Mouse (Mus musculus): ENCODE results near the gene Trim69. TPM values are rescaled to one million over a fixed set of nuclear protein-coding genes. Genes with fewer than 3 reads are reported as not detected.
"Not testable (repeated sequence)": the region's sequence is repeated elsewhere in the genome, so short reads cannot be mapped to it uniquely, and the experiment has no call there.

Gene Trim69
- polyA plus RNA-seq, 2 experiments from 2014 or later = 0.35 TPM; not detected in 1

- ATAC-seq = no peak
Observed at GRCm38 (mm10) chr2:122210534-122211228, 50.2 kb downstream of the Trim69 start.

- not testable (repeated sequence) for ATAC-seq
Observed at GRCm38 (mm10) chr2:122217075-122217474, 56.6 kb downstream of the Trim69 start.

GRCm38 (mm10) chr2:122218234-122218633 is 57.7 kb downstream of the Trim69 start:
- no peak for ATAC-seq

- ATAC-seq = no peak
Observed at GRCm38 (mm10) chr2:122221378-122221777, 60.9 kb downstream of the Trim69 start.

GRCm38 (mm10) chr2:122221798-122222197 is 61.3 kb downstream of the Trim69 start:
- no peak for ATAC-seq

- ATAC-seq = no peak
Observed at GRCm38 (mm10) chr2:122222272-122222671, 61.8 kb downstream of the Trim69 start.

- ATAC-seq = no peak
Observed at GRCm38 (mm10) chr2:122223654-122224053, 63.2 kb downstream of the Trim69 start.

Other genes with a start within 250 kb of the Trim69 start
- 10 to 100 TPM; 58.8 to 78.8 TPM for gene Ctdspl2, start 204.7 kb upstream of the Trim69 start, polyA plus RNA-seq (2017; shearing (Covaris generic))
- not detected for gene Mageb3, start 204.6 kb upstream of the Trim69 start, polyA plus RNA-seq (2017; shearing (Covaris generic))
- gene Eif3j1, start 132.2 kb upstream of the Trim69 start, polyA plus RNA-seq (2017; shearing (Covaris generic)) = 1 to 10 TPM; 3.1 to 3.7 TPM
- gene Spg11, start 42.3 kb upstream of the Trim69 start, polyA plus RNA-seq (2017; shearing (Covaris generic)) = 1 to 10 TPM; 5.3 to 7.4 TPM
- gene B2m, start 13.0 kb upstream of the Trim69 start, polyA plus RNA-seq (2017; shearing (Covaris generic)) = 1,000 to 10,000 TPM; 7,747 to 9,345 TPM
- 1 to 10 TPM; 1.2 to 1.5 TPM for gene Patl2, start 25.5 kb downstream of the Trim69 start, polyA plus RNA-seq (2017; shearing (Covaris generic))
- gene Terb2, start 25.6 kb downstream of the Trim69 start, polyA plus RNA-seq (2017; shearing (Covaris generic)) = not detected
- 1 to 10 TPM; 4.1 to 4.4 TPM for gene Sord, start 74.0 kb downstream of the Trim69 start, polyA plus RNA-seq (2017; shearing (Covaris generic))
- gene Duox2, start 137.7 kb downstream of the Trim69 start, polyA plus RNA-seq (2017; shearing (Covaris generic)) = not detected
- not detected for gene Duoxa2, start 138.2 kb downstream of the Trim69 start, polyA plus RNA-seq (2017; shearing (Covaris generic))
- gene Duoxa1, start 153.0 kb downstream of the Trim69 start, polyA plus RNA-seq (2017; shearing (Covaris generic)) = not detected
- gene Duox1, start 155.0 kb downstream of the Trim69 start, polyA plus RNA-seq (2017; shearing (Covaris generic)) = not detected
- gene Shf, start 208.5 kb downstream of the Trim69 start, polyA plus RNA-seq (2017; shearing (Covaris generic)) = under 1 TPM in 1 of 2 experiments, not detected in 1; 0.42 TPM

Data from CD4-positive, CD25-positive, alpha-beta regulatory T cell, adult 4 months (primary cell).